Mouse (Mus musculus) kidney, postnatal 14 days (tissue): ENCODE measurements around the gene Smo.

Experiments used
- DNase-seq: peaks from one replicate; pipeline ENCODE4 v3.0.0; 2022; ENCODE audit warnings: mixed read lengths

Gene Smo

DNA sequence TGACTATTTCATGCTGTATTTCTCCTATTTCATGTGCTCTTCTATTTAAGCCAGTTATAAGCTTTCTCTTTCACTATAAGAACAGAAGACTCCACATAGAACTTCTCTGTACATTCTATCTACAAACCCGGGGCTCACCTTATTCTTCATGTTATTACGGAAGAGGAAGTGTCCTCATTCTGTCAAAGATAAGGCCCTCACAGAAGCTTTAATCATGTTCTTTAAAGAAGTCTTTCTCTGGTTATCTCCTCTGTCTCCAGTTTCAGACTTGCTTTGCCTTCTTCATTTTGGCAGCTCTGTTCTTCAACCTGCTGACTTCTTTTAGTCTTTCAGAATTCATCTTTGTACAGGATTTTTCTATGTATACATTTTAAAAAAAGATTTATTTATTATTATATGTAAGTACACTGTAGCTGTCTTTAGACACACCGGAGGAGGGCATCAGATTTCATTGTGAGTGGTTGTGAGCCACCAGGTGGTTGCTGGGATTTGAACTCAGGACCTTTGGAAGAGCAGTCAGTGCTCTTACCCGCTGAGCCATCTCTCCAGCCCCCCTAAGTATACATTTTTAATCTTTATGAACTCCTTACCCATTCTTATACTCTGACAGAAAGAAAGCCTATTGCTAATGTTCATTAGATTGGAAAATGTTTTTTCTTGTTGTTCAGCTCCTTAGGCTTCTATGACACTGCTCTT lies 41.4 kb downstream of the Smo start:
- DNase-seq, result no peak

- DNase-seq, result no peak
Measured at GRCm38 (mm10) chr6:29777238-29777555, 41.9 kb downstream of the Smo start.

- DNase-seq, result no peak
Measured at GRCm38 (mm10) chr6:29780082-29780481, 44.8 kb downstream of the Smo start.

GRCm38 (mm10) chr6:29780571-29780970 lies 45.3 kb downstream of the Smo start:
- no peak for DNase-seq

- DNase-seq, result no peak
Measured at GRCm38 (mm10) chr6:29782239-29782638, 46.9 kb downstream of the Smo start.

- no peak for DNase-seq
Measured at GRCm38 (mm10) chr6:29783960-29784359, 48.7 kb downstream of the Smo start.

DNA sequence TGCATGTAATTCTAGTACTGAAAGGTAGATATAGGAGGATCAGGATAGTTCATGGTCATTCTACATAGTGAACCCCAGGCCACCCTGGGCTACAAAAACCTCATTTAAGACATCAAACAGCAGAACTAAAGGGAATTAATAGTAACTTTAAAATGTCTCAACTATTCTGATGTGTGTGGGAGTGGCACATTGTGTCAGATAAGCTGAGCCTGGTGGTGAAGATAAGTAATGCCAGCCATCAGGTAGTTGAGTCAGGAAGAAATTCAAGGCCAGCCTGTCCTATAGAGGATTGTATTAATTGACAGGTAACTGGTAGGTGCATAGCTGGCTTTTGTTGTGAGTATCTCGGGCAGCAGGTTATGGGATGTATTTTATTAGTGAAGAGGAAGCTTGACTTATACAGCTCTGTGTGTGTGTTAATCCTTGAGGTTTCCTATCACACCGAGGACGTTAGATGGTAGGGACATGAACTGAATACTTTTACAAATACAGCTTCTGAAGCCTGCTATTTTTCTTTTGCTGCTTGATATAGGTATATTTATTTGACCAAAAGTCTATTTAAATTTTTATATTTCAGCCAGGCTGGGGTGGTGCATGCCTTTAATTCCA lies 49.2 kb downstream of the Smo start:
- no peak for DNase-seq

DNA sequence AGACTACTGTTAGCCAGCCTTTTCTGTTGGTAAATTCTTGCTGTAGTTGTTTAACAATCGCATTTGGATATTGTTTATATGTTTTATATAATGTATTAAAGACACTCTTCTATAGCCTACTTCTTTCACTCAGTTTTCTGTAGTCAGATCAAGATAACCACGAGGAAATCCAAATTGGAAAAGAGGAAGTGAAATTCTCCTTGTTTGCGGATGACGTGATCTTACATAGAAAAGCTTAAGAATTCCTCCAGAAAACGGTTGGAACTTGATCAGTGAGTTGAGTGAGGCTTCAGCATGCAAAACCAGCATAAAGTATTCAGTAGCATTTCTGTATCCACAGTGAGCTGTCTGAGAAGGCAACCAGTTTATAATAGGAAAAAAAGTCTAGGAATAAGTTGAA lies 50.5 kb downstream of the Smo start:
- DNase-seq, result no peak

DNA sequence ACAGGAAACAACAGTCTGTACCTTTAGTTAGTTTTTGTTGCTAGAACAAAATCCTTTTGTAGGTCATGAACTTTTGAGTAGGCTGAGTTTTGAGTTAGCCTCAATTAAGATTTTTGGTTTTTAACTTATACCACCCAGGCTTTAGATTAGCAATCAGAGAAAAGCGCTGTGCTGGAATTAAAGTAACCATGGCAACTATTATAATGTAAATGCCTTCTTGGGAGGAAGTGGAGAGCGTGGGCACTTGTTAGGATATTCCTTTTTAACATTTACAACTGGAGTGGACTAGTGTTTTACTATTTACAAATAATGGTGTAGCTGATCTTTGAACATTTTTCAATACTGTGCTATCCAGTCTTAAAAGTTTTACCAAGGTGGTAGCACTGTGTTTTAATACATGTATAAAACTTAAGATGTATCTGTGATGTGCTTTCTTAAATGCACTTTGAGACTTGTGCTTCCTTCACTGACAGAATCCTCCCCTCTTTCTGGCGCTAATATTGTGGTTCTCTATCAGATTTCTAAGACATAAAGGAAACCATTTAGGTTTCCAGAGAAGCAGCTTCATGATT lies 53.6 kb downstream of the Smo start:
- DNase-seq, result no peak

GRCm38 (mm10) chr6:29790014-29790698 lies 54.9 kb downstream of the Smo start:
- DNase-seq, result no peak

- no peak for DNase-seq
Measured at GRCm38 (mm10) chr6:29793520-29793919, 58.2 kb downstream of the Smo start.

DNA sequence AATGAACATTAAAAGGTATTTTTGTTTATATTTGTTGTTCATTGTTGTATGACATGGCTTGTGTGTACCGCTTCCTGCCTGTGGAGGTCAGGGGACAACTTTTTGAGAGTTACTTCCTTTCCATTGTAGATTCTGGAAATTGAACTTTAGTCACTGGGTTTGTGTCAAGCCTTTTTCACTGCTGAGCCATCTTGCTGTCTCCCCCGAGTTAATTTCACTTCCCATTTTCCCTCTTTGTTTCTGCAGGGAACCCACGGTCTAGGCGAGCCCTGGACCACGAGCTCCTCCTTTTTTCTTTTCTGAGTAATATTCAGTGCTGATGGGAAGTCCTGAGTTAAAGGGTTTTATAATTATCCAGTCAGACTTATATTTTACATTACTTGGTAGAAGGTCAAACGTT lies 59.3 kb downstream of the Smo start:
- DNase-seq, result no peak

DNA sequence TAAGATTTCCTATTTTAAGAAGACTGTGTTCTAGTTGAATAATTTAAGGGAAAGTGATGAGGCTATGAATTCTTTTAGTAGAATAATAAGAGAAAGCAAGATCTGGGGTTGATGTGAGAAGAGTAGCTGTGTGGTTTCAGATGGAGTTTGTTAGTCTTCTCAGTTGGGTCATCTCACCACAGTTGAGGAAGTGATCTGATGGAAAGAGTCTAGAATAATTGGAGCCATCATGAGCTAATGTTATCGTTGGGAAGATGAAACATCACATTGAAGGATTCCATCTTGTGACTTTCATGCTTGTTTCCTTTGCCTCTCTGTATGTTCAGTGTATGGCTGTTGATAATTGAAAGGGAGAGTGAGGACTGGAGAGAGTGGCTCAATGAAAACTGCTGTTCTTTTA lies 67.7 kb downstream of the Smo start:
- no peak for DNase-seq

- no peak for DNase-seq
Measured at GRCm38 (mm10) chr6:29804006-29804405, 68.7 kb downstream of the Smo start.

- DNase-seq, result no peak
Measured at GRCm38 (mm10) chr6:29805381-29805780, 70.1 kb downstream of the Smo start.
